Mouse (Mus musculus) left cerebral cortex, adult 9 months (tissue): Measurements from ENCODE around the gene Ccser1.
"Not testable (repeated sequence)": the region's sequence is repeated elsewhere in the genome, so short reads cannot be mapped to it uniquely, and the experiment has no call there.

Source experiments
- DNase-seq, 2 experiments: peaks; one replicate each; pipeline ENCODE4 v3.0.0; 2022; ENCODE audit warnings: low spot score in 2 of 2

The Ccser1 gene

GRCm38 (mm10) chr6:62014374-62014773, 834.2 kb downstream of the Ccser1 start:
- no peak for DNase-seq

GRCm38 (mm10) chr6:62044454-62044853, 864.3 kb downstream of the Ccser1 start:
- DNase-seq: no peak

- DNase-seq: not testable (repeated sequence)
These were observed 864.9 kb downstream of the Ccser1 start for GRCm38 (mm10) chr6:62045042-62045441.

GRCm38 (mm10) chr6:62055276-62055675, 875.2 kb downstream of the Ccser1 start:
- no peak for DNase-seq

GRCm38 (mm10) chr6:62066363-62067023, 886.4 kb downstream of the Ccser1 start:
- no peak for DNase-seq

- DNase-seq: no peak
These were observed 886.9 kb downstream of the Ccser1 start for GRCm38 (mm10) chr6:62067024-62067380.

GRCm38 (mm10) chr6:62105464-62105863, 925.3 kb downstream of the Ccser1 start:
- no peak for DNase-seq

- no peak for DNase-seq
These were observed 952.4 kb downstream of the Ccser1 start for GRCm38 (mm10) chr6:62132531-62132930.

- no peak for DNase-seq
These were observed 980.2 kb downstream of the Ccser1 start for GRCm38 (mm10) chr6:62160320-62160719.

GRCm38 (mm10) chr6:62162596-62162995, 982.5 kb downstream of the Ccser1 start:
- peak in 1 of 2 experiments; percentile 11 for DNase-seq

GRCm38 (mm10) chr6:62163826-62164225, 983.7 kb downstream of the Ccser1 start:
- DNase-seq: no peak

GRCm38 (mm10) chr6:62196496-62197188, 1016.5 kb downstream of the Ccser1 start:
- peak in 1 of 2 experiments; percentile 22 for DNase-seq

- DNase-seq: peak in 1 of 2 experiments; percentile 23
These were observed 1018.6 kb downstream of the Ccser1 start for GRCm38 (mm10) chr6:62198768-62199167.

GRCm38 (mm10) chr6:62205013-62205412, 1024.9 kb downstream of the Ccser1 start:
- DNase-seq: no peak

GRCm38 (mm10) chr6:62221856-62222255, 1041.7 kb downstream of the Ccser1 start:
- DNase-seq: no peak

GRCm38 (mm10) chr6:62263899-62264298, 1083.8 kb downstream of the Ccser1 start:
- no peak for DNase-seq

GRCm38 (mm10) chr6:62264525-62264924, 1084.4 kb downstream of the Ccser1 start:
- no peak for DNase-seq

GRCm38 (mm10) chr6:62281256-62281655, 1101.1 kb downstream of the Ccser1 start:
- DNase-seq: no peak

- peak; percentile 14 for DNase-seq
These were observed 1121.6 kb downstream of the Ccser1 start for GRCm38 (mm10) chr6:62301576-62302312.

- no peak for DNase-seq
These were observed 1138.5 kb downstream of the Ccser1 start for GRCm38 (mm10) chr6:62318627-62319026.

GRCm38 (mm10) chr6:62340319-62340718, 1160.2 kb downstream of the Ccser1 start:
- DNase-seq: no peak

GRCm38 (mm10) chr6:62367802-62368201, 1187.7 kb downstream of the Ccser1 start:
- DNase-seq: no peak
